Comparison of ENCODE assay signal across 18 mouse cellular contexts in genomic region chr10:67400434-67400833, GRCm38 (mm10).
DNase-seq lines count a peak whose midpoint lies in the region; ATAC-seq and TF ChIP-seq lines count a peak whose summit lies in the region.
"Had no signal": no experiment of that assay in that cellular context is flagged by ENCODE, and none has a peak within 500 bp of the region (broad histone marks: within the 10 kb centered on the region; RNA-seq: fewer than 3 reads in every experiment).

No protein-coding gene starts in this region.

- no peak overlapping the region for H3K4me3 ChIP-seq in spleen, adult 2 months (ENCODE audit: extremely low read depth, insufficient read depth, insufficient read length)
- no peak overlapping the region for H3K4me3 ChIP-seq in lung, embryonic 16.5 days (ENCODE audit: low read length)
- no peak overlapping the region for H3K4me3 ChIP-seq in forebrain, embryonic 14.5 days (ENCODE audit: low read depth, low read length)
- H3K4me3 ChIP-seq: forebrain, embryonic 13.5 days; liver, embryonic 13.5 days; midbrain, embryonic 12.5 days; neural tube, embryonic 12.5 days had no signal

- no peak overlapping the region for H3K27ac ChIP-seq in spleen, adult 2 months (ENCODE audit: insufficient read depth, low read length)
- H3K27ac ChIP-seq in lung, embryonic 16.5 days (ENCODE audit: low read length): no peak overlapping the region
- H3K27ac ChIP-seq in forebrain, embryonic 14.5 days (ENCODE audit: low read depth, low read length): no peak overlapping the region
- H3K27ac ChIP-seq: forebrain, embryonic 13.5 days; liver, embryonic 13.5 days; midbrain, embryonic 12.5 days; neural tube, embryonic 12.5 days had no signal

- TF ChIP-seq POLR2A in spleen, adult 2 months (IDR thresholded peaks at IDR 0.05; ENCODE audit: low read depth, low read length): no peak

- H3K9me3 ChIP-seq in lung, embryonic 16.5 days (ENCODE audit: control insufficient read depth, low read length): no peaks in the 10 kb centered on the region
- H3K9me3 ChIP-seq in forebrain, embryonic 14.5 days (replicated peaks; ENCODE audit: control insufficient read depth, low read length): no peaks in the 10 kb centered on the region
- H3K9me3 ChIP-seq: forebrain, embryonic 13.5 days; liver, embryonic 13.5 days; midbrain, embryonic 12.5 days; neural tube, embryonic 12.5 days had no signal

- intact Hi-C loops in left cerebral cortex, postnatal 14 days (cut with DNase I): no loop called here

- peak; percentile 8 to 44 for DNase-seq in spleen, adult 2 months (ENCODE audit: low read depth in 1 of 2, low spot score in 2 of 2)
- no peak for DNase-seq in spleen, adult 12 weeks (ENCODE audit: low spot score)
- DNase-seq in spleen, postnatal 36 days (ENCODE audit: low spot score in 2 of 2): peak; percentile 47 to 55
- DNase-seq in left cerebral cortex, postnatal 14 days (ENCODE audit: low spot score in 2 of 2): no peak
- DNase-seq in urinary bladder, postnatal 4 days (ENCODE audit: low spot score in 2 of 2): no peak
- no peak for DNase-seq in MN1 (ENCODE audit: low spot score)
- DNase-seq in forebrain, embryonic 14.5 days (ENCODE audit: low spot score): no peak
- DNase-seq: adrenal gland, adult 8-10 months; cerebellum, postnatal 14 days; kidney, adult 2 months; liver, embryonic 13.5 days; retina, postnatal 1 day had no signal

- peak; percentile 66; the same call in 1 of the 2 replicates for ATAC-seq in lung, embryonic 16.5 days (ENCODE audit: low read depth)
- ATAC-seq in forebrain, embryonic 14.5 days: no peak
- ATAC-seq: forebrain, embryonic 13.5 days; Patski had no signal

- H3K27me3 ChIP-seq in spleen, adult 2 months (ENCODE audit: control insufficient read depth, insufficient read depth, low read length): no peaks in the 10 kb centered on the region
- no peaks in the 10 kb centered on the region for H3K27me3 ChIP-seq in lung, embryonic 16.5 days (ENCODE audit: control insufficient read depth, insufficient read depth, low read depth, low read length)
- no peaks in the 10 kb centered on the region for H3K27me3 ChIP-seq in forebrain, embryonic 14.5 days (replicated peaks; ENCODE audit: control insufficient read depth, insufficient read depth, low read length)
- H3K27me3 ChIP-seq: forebrain, embryonic 13.5 days; liver, embryonic 13.5 days; midbrain, embryonic 12.5 days; neural tube, embryonic 12.5 days had no signal

- 14% methylated on average over 5 of the region's 5 CpGs for whole genome bisulfite sequencing in spleen, adult 2 months
- WGBS in lung, embryonic 16.5 days: 42% methylated on average over 5 of the region's 5 CpGs
- WGBS in forebrain, embryonic 14.5 days: 59% methylated on average over 5 of the region's 5 CpGs

- H3K36me3 ChIP-seq in spleen, adult 2 months (ENCODE audit: control insufficient read depth, insufficient read depth, low read length): no peaks in the 10 kb centered on the region
- H3K36me3 ChIP-seq in lung, embryonic 16.5 days (ENCODE audit: control insufficient read depth, insufficient read depth, low read length): no peaks in the 10 kb centered on the region
- no peaks in the 10 kb centered on the region for H3K36me3 ChIP-seq in forebrain, embryonic 14.5 days (ENCODE audit: control insufficient read depth, insufficient read depth, low read length)
- H3K36me3 ChIP-seq: liver, embryonic 13.5 days; midbrain, embryonic 12.5 days; neural tube, embryonic 12.5 days had no signal

- no peaks in the 10 kb centered on the region for H3K4me1 ChIP-seq in spleen, adult 2 months (ENCODE audit: control insufficient read depth, insufficient read depth, insufficient read length)
- H3K4me1 ChIP-seq in lung, embryonic 16.5 days (replicated peaks; ENCODE audit: control insufficient read depth, insufficient read depth, low read length): no peaks in the 10 kb centered on the region
- no peaks in the 10 kb centered on the region for H3K4me1 ChIP-seq in forebrain, embryonic 14.5 days (ENCODE audit: control insufficient read depth, insufficient read depth, low read length)
- H3K4me1 ChIP-seq: forebrain, embryonic 13.5 days; liver, embryonic 13.5 days; midbrain, embryonic 12.5 days; neural tube, embryonic 12.5 days had no signal

- no peak for TF ChIP-seq CTCF in spleen, adult 2 months (IDR thresholded peaks at IDR 0.05; ENCODE audit: extremely low read depth, insufficient read depth, insufficient read length, insufficient replicate concordance)

- no peak overlapping the region for H3K9ac ChIP-seq in lung, embryonic 16.5 days (ENCODE audit: low read length)
- H3K9ac ChIP-seq in forebrain, embryonic 14.5 days (ENCODE audit: low read length): no peak overlapping the region
- H3K9ac ChIP-seq: forebrain, embryonic 13.5 days; liver, embryonic 13.5 days; midbrain, embryonic 12.5 days; neural tube, embryonic 12.5 days had no signal

- no peak overlapping the region for H3K4me2 ChIP-seq in lung, embryonic 16.5 days (ENCODE audit: low read depth, low read length)
- H3K4me2 ChIP-seq in forebrain, embryonic 14.5 days (ENCODE audit: low read length): no peak overlapping the region
- H3K4me2 ChIP-seq: forebrain, embryonic 13.5 days; heart, embryonic 11.5 days; liver, embryonic 13.5 days; midbrain, embryonic 12.5 days; neural tube, embryonic 12.5 days had no signal

Comparison
In these comparisons a context has a peak if more than half of its experiments do, and no peak if none do; other contexts are left out.
1. DNase-seq: peak in spleen, adult 2 months (2 of 2) and spleen, postnatal 36 days (2 of 2); none in spleen, adult 12 weeks (single experiment), left cerebral cortex, postnatal 14 days (0 of 2), urinary bladder, postnatal 4 days (0 of 2), MN1 (single experiment) and forebrain, embryonic 14.5 days (single experiment).